Mouse (Mus musculus): ENCODE data around the gene Fkbp5.

Fkbp5 gene

GRCm38 (mm10) chr17:28517441-28517955, at the start of gene Fkbp5:
Gene Fkbp5, minus strand, starts transcription at chr17:28517527.
- no peak for TF ChIP-seq GATA4 (IDR thresholded peaks at IDR 0.05; ENCODE audit: insufficient replicate concordance, low read length)

GRCm38 (mm10) chr17:28565181-28565580, 47.9 kb upstream of the Fkbp5 start:
- TF ChIP-seq GATA4 (IDR thresholded peaks at IDR 0.05; ENCODE audit: insufficient replicate concordance, low read length) = no peak

GRCm38 (mm10) chr17:28561613-28562012, 44.3 kb upstream of the Fkbp5 start:
- no peak for TF ChIP-seq GATA4 (IDR thresholded peaks at IDR 0.05; ENCODE audit: insufficient replicate concordance, low read length)

- TF ChIP-seq GATA4 (IDR thresholded peaks at IDR 0.05; ENCODE audit: insufficient replicate concordance, low read length) = no peak
Measured at GRCm38 (mm10) chr17:28560598-28560997, 43.3 kb upstream of the Fkbp5 start, which contains the start of gene Clps. Gene Clps, minus strand, starts transcription at chr17:28560766.

GRCm38 (mm10) chr17:28557772-28558171, 40.4 kb upstream of the Fkbp5 start:
- no peak for TF ChIP-seq GATA4 (IDR thresholded peaks at IDR 0.05; ENCODE audit: insufficient replicate concordance, low read length)

- TF ChIP-seq GATA4 (IDR thresholded peaks at IDR 0.05; ENCODE audit: insufficient replicate concordance, low read length) = no peak
Measured at GRCm38 (mm10) chr17:28556635-28557396, 39.5 kb upstream of the Fkbp5 start.

- TF ChIP-seq GATA4 (IDR thresholded peaks at IDR 0.05; ENCODE audit: insufficient replicate concordance, low read length) = no peak
Measured at GRCm38 (mm10) chr17:28553040-28553793, 35.9 kb upstream of the Fkbp5 start.

- TF ChIP-seq GATA4 (IDR thresholded peaks at IDR 0.05; ENCODE audit: insufficient replicate concordance, low read length) = no peak
Measured at GRCm38 (mm10) chr17:28549111-28549510, 31.8 kb upstream of the Fkbp5 start, which contains the start of gene Clpsl2. Gene Clpsl2, plus strand, starts transcription at chr17:28549411.

- TF ChIP-seq GATA4 (IDR thresholded peaks at IDR 0.05; ENCODE audit: insufficient replicate concordance, low read length) = no peak
Measured at GRCm38 (mm10) chr17:28548550-28548949, 31.2 kb upstream of the Fkbp5 start.

- no peak for TF ChIP-seq GATA4 (IDR thresholded peaks at IDR 0.05; ENCODE audit: insufficient replicate concordance, low read length)
Measured at GRCm38 (mm10) chr17:28546925-28547324, 29.6 kb upstream of the Fkbp5 start.

- no peak for TF ChIP-seq GATA4 (IDR thresholded peaks at IDR 0.05; ENCODE audit: insufficient replicate concordance, low read length)
Measured at GRCm38 (mm10) chr17:28537881-28538280, 20.6 kb upstream of the Fkbp5 start.

GRCm38 (mm10) chr17:28533327-28533726, 16.0 kb upstream of the Fkbp5 start:
- TF ChIP-seq GATA4 (IDR thresholded peaks at IDR 0.05; ENCODE audit: insufficient replicate concordance, low read length) = no peak

- no peak for TF ChIP-seq GATA4 (IDR thresholded peaks at IDR 0.05; ENCODE audit: insufficient replicate concordance, low read length)
Measured at GRCm38 (mm10) chr17:28532557-28532956, 15.2 kb upstream of the Fkbp5 start.

- TF ChIP-seq GATA4 (IDR thresholded peaks at IDR 0.05; ENCODE audit: insufficient replicate concordance, low read length) = no peak
Measured at GRCm38 (mm10) chr17:28531946-28532345, 14.6 kb upstream of the Fkbp5 start.

- no peak for TF ChIP-seq GATA4 (IDR thresholded peaks at IDR 0.05; ENCODE audit: insufficient replicate concordance, low read length)
Measured at GRCm38 (mm10) chr17:28530506-28530905, 13.2 kb upstream of the Fkbp5 start, which contains the start of gene Armc12. Gene Armc12, plus strand, starts transcription at chr17:28530806.

GRCm38 (mm10) chr17:28529116-28529515, 11.8 kb upstream of the Fkbp5 start:
- no peak for TF ChIP-seq GATA4 (IDR thresholded peaks at IDR 0.05; ENCODE audit: insufficient replicate concordance, low read length)
